Mouse (Mus musculus) liver, adult (tissue): ENCODE measurements around the gene Cd19.

Source experiments
- GATA4 ChIP-seq: IDR thresholded peaks from 2 replicates; pipeline ENCODE4 v1.6.1; 2014; ENCODE audit warnings: mild to moderate bottlenecking, low read length; ENCODE audit not compliant: insufficient replicate concordance

Cd19 gene

GRCm38 (mm10) chr7:126414725-126415124 lies at the start of gene Cd19:
Gene Cd19 (minus strand): TSS chr7:126414889.
- TF ChIP-seq GATA4 = no peak

GRCm38 (mm10) chr7:126464121-126464520 lies 49.4 kb upstream of the Cd19 start:
- TF ChIP-seq GATA4 = no peak

- TF ChIP-seq GATA4 = no peak
Observed at GRCm38 (mm10) chr7:126463547-126463946, 48.9 kb upstream of the Cd19 start.

DNA sequence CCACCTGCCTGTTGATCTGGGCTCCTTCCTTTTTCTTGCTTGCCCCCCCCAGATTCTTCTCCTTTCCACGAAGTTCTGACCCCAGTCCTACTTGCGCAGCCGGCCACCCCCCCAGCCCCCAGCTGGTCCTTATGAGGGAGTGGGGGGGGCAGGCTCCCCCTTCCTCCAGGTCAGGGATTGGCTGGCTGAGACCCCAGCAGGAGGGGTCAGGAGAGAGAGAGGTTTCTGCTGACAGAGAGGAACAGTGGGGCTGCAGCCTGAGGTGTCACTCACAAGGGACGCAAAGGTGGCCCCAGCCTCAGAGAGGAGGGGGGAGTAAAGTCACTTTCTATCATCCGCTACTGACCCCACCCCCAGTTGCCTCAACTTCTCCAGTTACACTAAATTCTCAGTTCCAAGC lies 48.3 kb upstream of the Cd19 start, which contains the start of gene Atp2a1:
TSS of gene Atp2a1 (minus strand) at position 105 of the 400 bp plus-strand sequence.
- no peak for TF ChIP-seq GATA4

DNA sequence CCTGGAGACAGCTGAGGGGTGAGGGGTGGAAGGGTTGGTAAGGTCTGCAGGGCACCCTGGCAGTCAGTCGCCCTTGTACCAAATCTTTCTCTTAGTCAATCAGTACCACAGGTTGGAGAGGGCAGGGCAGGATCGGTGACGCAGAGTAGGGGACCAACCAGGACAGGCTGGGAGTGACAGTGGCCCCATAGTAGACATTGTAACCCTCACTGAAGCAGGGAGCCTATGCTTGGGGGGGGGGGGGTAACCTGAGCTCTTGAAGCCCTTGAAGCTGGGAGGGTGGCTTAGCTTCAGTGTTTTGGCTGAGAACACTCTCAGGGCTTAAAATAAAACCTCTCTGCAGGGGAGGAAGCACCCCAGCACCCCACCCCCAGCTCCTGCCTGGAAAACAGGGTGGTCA lies 46.9 kb upstream of the Cd19 start:
- no peak for TF ChIP-seq GATA4

GRCm38 (mm10) chr7:126460623-126461399 lies 46.1 kb upstream of the Cd19 start:
- no peak for TF ChIP-seq GATA4

GRCm38 (mm10) chr7:126458844-126459618 lies 44.3 kb upstream of the Cd19 start:
- TF ChIP-seq GATA4 = no peak

DNA sequence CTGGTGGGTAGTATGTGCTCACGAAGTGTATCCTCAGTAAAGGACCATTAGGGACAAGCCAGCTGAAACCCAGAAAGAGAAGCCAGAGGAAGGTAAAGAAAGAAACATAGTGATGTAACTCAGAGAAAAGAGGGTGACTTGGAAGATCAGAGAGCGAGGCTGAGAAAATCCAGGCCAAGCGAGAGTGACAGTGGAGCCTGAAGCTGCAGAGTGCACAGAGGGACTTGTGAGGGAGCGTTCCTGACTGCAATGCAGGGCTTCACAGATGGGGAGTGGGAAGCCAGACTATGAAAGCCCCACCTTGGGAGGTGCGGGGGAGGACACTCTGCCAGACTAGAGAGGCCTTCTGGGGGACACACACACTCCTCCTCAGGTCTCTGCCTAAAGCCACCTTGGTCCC lies 43.5 kb upstream of the Cd19 start:
- TF ChIP-seq GATA4 = no peak

DNA sequence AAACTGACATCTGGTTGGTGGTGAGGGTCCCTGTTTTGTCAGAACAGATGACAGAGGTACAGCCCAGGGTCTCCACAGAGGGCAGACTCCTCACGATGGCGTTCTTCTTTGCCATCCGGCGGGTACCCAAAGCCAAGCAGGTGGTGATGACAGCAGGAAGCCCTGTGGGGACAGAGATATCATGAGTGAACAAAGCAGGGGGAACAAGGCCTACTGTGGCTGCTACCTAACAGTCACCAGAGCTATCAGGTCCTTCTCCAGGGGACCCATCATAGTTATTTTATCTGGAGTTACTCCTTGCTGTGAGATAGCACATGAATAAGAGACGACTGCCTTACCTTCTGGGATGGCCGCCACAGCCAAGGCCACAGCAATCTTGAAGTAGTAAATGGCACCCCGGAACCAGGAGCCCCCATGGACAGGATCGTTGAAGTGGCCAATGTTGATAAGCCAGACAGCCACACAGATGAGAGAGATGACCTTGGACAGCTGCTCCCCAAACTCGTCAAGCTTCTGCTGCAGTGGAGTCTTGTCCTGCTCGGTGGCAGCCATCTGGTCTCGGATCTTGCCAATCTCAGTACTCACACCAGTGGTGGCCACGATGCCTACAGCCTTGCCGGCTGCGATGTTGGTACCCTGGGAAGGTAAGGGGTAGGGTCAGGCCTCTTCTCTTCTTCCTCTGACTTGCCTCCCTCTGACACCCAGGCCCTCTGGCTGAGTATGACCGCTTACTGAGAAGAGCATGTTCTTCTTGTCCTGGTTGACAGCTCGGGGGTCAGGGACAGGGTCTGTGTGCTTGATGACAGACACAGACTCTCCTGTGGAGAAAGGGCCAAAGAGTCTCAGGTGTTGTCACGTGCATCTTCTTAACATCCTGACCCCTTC lies 41.9 kb upstream of the Cd19 start:
- no peak for TF ChIP-seq GATA4

GRCm38 (mm10) chr7:126455242-126455641 lies 40.6 kb upstream of the Cd19 start:
- TF ChIP-seq GATA4 = no peak

DNA sequence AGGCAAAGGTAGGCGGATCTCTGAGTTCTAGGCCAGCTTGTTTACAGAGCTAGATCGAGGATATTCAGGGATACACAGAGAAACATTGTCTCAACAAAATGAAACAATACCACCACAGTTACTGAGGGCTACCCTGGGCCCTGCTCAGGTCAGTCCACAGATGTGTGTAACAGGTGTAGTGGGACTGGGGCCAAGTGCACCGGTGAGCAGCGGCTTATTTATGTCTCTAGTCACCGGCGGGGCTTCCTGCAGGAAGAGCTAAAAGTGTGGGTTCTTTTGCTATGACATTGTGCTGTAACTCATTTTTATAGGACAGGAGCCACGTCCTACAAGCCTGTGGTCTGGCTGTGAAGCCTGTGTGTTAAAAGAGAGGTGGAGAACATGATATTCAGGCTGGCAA lies 39.2 kb upstream of the Cd19 start:
- no peak for TF ChIP-seq GATA4

DNA sequence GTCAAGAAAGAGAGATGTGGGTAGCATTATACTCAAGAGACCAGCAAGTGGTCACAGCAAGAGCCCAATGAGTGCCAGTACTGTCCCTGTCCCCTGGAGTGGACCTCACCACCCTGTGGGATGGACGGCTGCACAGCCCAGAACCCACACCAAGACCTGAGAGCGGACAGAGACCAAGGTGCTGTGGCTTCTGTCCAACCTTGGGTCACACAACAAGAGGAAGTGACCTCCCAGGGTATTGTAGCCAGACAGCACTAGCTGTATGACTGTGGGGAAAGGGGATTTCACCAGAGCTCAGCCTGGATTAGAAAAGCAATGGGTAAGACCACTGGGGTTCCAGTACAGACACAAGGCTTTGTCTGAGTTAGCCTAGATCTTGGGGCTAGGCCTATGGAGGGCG lies 37.6 kb upstream of the Cd19 start:
- TF ChIP-seq GATA4 = no peak

- TF ChIP-seq GATA4 = no peak
Observed at GRCm38 (mm10) chr7:126450641-126451040, 36.0 kb upstream of the Cd19 start.

- no peak for TF ChIP-seq GATA4
Observed at GRCm38 (mm10) chr7:126449991-126450390, 35.3 kb upstream of the Cd19 start.

DNA sequence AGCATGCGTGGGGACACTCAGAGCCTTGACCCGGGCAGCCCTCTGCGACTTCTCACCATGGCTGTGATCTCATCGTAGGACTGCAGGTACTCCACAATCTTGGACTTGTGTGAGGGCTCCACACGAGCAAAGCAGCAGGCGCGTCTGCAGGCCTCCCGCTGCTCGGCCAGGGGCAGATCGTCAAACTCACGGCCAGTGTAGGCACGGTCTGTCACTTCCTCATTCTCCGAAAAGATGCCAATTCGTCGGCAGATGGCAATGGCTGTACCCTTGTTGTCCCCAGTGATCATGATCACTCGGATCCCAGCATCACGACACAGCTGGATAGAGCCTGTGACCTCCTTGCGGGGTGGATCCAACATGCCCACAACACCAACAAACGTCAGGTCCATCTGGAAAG lies 33.8 kb upstream of the Cd19 start:
- TF ChIP-seq GATA4 = no peak

- no peak for TF ChIP-seq GATA4
Observed at GRCm38 (mm10) chr7:126446217-126446616, 31.5 kb upstream of the Cd19 start.
